Mouse (Mus musculus) lung, adult 18-20 months (tissue): ENCODE data around the gene Mthfd2.
"Not testable (repeated sequence)": the region's sequence is repeated elsewhere in the genome, so short reads cannot be mapped to it uniquely, and the experiment has no call there.

Experiments
- DNase-seq, 2 experiments: peaks; one replicate each; pipeline ENCODE4 v3.0.0; 2022; ENCODE audit warnings: mixed read lengths in 2 of 2

Gene Mthfd2

DNA sequence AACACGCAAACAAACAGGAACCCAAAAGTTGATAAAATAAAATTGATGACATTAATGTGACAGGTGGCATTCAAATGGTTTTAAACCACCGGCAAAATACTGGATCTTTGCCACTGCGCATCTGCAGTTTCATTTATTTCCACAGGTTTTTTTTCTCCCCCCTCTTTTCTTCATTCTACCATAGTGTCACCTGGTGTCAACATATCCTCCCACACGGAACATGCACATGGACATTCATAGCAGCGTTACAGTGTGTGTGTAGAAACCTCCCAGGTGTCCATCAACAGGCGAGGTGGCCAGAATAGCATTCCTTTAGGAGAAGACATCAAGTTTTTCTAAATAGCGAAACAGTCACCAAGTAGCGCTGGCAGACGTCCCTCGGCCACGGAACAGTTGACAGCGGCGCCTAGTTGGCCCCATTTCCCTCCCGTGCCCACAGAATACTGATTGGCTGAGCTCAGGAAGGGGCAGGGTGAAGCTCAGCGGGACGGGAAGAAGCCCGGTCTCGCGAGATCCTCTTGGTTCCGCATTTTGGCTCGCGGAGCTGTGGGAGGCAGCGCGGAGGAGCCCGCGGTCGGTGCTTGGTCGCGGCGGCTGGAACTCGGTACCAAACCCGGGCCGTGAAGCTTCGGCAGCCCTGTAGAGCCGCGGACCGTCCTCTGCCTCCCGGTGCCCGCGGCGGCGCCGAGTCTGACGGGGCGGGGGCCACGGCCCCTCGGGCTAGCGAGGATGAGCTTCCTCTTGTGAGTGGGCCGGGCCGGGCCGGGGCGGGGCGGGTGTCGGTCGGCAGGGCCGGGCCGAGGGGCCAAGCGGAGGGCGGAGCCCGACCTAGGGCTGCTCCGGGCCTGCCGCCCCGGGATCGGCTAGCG, at the start of gene Mthfd2, which contains the start of gene Mob1a:
Gene Mthfd2, minus strand, starts transcription at position 384 of the 869 bp plus-strand sequence.
Gene Mob1a, plus strand, starts transcription at position 492 of the 869 bp plus-strand sequence.
- DNase-seq: peak; percentile 96

DNA sequence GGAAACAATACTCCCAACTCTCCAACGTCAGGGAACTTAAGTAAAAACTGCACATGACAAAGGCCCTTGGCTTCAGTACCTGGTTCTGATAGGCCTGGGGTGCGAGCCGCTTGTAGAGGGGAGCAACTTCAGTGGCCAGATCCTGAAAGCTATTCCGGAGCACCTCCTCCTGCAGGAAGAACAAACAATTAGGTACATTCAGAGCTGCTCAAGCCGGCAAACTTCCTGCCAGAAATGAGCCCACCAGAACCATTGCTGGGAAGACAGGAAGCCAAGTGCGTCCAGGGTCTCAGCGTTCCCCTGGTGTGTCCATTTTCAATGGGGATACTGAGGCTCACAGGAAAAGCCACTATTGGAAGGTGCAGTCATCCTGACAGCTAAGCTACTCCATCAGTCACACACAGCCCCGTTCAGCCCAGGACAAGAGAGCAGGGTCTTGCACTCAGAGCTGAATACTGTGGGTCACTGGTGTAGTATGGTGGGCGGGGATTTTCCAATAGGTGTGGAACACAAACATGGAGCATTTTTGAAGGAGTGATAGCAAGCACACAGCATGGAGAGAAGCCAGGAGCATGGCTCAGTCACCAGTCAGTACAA, 48.1 kb upstream of the Mthfd2 start:
- DNase-seq: no peak

DNA sequence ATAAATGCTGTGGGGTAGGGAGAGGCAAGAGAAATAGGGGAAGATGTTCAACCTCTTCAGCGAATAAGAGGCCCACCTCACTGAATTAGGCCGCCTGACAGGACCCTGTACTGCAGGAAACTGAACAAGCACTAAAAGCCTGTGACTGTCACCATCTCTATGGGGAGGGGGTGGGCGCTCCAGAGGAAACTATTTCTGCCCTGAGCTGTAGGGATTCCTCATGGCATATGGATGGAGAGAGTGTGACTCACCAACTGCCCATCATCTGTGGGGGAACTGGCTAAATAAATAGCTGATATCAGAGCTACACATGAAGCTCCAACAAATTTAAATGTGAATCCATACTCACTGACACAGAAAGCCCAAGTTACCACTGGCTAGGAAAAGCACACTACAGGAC, 45.6 kb upstream of the Mthfd2 start:
- no peak for DNase-seq

DNA sequence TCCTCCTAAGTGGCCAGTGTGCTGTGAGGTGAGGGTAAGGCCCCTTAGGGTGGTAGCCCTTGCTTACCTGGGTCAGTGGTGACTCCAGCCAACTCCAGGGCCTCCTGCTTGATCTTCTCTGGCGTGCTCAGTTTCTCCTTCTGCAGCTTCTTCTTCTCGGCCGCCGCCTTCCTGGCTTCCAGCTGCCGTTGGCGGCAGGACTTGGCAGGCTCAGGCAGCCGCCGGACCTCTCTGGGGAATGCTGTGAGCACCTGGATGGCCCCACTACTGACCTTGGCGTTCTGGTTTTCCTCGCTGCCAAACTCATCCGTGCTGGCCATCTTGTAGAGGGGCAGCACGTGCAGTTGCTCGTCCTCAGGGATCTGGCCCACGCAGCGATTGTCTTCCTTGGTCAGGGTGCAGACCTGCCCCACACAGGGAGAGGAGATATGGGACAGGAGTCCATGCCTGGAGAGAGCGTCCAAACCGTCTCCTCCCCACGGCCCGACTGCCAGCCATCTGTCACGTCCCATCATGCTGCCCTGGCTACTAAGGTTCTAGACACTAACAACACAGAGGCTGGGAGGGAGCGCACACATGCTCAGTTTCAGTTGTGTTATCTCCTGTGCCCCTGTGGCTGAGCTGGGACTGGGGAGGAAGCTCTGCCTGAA, 44.7 kb upstream of the Mthfd2 start:
- no peak for DNase-seq

DNA sequence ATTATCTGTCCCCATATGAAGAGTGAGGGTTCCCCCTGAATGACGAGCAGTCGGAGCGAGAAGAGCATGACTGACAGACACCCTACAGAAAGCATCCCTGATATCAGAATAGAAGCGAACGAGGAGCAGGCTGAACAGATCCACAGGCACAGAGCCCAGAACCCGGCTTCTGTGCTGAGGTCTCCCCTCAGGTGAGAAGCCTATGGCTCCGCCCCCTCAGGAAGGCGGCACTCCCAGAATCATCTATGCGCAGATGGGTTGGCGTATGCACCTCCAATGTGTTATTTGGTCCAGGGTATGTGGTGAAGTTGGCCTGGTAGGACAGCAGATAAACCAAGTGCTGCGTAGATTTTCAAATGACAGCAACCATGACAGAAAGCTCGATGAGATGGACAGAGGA, 37.4 kb upstream of the Mthfd2 start:
- no peak for DNase-seq

DNA sequence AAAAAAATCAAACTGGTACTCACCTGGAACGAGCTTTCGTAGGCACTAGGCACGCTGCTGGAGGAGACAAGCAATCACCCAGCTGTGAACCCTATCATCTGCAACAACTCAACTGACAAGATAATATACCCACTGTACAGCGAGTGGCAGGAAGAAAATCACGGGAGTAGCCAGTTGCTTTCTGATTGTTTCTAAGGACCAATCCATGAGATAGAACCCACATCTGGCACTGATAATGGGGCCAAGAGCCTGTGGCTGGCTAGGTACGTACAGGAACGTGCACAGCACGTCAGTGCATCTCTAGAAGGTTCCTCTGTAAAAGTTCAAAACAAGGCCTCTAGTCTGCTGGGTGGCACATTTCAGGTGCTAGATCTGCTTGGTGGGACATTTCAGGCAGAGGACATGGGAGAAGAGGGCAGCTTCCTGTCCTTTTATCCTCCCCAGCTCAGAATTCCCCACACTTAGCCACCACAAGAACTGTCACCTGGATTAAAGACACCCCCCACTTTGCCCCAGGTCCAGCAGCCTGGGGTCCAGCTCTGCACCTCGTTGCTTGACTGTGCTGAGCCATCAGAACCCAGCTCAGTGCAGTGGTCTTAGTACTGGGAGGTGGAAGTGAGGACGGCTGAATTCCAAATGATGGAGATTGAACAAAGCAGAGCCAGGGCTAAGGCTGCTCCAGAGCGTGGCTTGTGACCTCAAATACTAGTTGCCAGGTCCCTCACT, 36.0 kb upstream of the Mthfd2 start:
- no peak for DNase-seq

DNA sequence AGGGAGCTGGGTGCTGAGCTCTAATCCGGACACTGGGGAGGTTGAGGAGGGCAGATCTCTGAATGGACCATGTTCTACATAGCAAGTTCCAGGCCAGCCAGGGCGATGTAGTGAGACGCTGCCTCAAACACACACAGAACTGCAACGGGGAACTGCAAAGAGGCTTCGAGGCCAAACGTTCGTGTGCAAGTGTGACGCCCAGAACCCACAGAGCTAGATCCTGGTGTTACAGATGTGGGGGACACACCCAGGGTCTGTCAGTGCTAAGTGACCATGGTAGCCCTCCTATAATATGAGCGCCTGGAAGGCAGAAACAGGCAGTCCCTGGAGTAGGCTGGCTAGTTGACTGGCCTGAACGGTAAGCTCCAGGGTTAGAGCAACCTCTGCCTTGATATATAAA, 31.7 kb upstream of the Mthfd2 start:
- DNase-seq: no peak

DNA sequence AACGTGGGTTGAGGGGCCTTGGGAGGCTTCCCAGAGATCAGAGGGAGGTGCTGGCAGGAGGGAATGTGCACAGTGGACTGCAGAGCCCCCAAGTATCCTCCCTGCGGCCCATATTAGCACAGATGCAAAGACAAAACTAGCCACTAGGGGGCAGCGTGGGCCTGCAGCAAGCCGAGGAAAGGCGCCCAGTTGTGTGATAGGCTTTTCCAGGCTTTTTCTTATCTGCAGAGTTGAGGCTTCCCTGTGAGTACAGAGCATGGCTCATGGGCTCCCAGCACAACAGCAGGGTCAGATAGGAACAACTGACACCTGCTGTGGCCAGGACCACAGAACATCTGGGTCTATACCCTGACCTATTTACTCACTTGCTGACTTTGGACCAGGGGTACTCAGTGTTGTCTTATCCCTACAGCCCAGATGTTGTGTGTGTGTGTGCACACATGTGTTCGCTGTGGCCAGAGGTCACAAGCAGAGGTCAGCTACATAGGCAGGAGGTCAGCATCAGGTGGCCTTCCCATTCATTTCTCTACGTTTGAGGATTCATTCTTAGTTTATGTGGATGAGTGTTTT, 30.9 kb upstream of the Mthfd2 start:
- peak; percentile 71 to 78 for DNase-seq

DNA sequence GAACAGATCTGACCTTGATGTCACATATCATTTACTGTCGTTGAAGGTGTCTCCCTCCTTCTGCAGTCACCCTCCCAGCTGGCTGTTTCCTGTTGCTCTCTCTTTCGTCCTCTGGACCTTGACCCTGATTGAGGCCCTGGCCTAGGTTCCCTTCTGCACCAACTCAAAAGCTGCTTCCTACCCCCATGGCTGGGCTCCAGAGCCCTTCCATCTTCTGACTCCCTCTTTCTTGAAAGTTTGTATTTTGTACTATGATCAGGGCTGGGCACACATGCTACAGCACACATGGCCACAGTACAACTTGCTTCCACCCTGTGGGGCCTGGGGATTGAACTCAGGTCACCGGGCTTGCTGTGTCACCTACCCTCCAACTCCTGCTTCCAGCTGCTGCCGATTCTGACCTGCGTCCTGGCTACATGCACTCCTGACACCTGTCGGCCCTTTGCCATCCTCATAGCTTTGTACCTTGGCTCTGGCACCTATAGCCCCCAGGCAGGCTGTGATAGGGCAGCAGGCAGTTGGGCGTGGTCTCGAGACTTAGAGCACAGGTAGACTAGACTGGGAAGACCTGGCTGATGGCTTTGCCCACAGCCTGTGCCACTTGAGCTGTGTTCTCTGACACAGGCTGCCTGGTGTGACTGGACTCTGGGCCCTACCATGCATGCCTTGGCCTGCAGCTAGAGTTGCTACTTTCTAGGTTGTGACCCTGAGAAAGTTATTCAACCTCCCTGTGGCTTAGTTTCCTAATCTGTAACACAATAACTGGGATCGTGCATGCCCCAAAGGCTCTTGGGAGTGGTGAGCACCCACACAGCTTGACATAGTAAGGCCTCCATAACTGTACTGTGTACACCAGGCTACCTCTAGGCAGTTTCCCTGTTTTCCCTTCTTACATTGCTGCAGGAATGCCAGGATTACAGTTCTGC, 29.4 kb upstream of the Mthfd2 start:
- DNase-seq: no peak

DNA sequence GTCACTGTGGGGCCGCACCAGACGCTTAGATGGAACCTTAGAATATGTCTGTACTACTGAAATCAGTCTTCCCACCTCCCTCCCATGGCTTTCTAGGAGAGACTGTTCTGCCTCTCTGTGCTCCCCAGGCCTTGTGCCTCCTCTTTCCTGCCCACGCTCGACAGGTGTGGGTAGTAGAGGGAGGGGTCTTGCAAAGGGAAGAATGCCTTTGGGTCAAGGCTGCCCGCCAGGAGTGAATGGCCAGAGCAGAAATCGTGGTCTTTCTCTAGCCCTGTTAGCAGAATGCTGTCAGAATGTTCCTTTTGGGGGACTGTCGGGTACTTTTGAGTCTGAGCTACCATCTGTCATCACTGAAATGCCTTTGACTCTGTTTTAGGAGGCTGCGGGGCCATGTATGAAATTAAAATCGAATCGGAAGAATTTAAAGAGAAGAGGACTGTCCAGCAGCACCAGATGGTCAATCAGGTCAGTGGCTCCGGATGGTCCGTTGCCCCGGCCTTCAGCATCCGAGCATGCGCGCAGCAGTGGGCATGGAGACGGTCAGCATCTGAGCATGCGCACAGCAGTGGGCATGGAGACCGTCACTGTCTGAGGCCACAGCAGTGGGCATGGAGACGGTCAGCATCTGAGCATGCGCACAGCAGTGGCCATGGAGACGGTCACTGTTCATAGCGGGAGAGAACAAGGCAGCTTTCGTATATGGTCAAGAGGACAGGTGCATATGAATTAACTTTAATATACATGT, 27.1 kb upstream of the Mthfd2 start:
- DNase-seq: no peak

DNA sequence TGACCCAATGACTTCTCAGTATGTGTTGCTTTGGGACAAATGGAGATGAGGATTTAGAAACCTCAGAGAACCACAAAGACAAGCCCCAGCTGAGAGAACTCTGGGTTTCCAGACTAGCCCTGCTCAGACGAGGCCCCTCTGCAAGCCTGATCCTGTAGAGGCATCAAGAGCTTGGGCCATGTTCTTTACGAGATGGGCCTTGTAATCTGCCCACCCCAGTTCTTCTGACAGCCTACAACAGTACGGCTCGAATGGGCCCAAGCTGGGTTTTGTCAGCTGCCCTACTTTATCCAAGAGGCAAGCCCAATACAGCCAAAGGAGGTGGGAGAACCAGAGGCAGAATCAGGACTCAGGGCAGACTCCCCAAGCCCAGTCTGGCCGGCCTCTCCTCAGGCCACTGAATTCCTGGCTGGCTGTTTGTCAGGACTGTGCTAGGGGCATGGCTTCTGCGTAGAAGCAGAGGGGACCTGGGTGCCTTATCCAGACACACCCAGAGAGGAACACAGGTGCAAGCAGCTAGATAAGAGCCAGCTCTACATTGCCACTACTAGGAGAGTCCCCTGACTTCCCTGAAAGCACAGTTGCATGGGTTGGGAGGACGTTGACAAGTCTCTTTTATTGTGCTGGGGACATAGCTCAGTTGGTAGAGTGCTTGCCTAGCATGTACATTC, 25.9 kb upstream of the Mthfd2 start:
- DNase-seq: no peak

DNA sequence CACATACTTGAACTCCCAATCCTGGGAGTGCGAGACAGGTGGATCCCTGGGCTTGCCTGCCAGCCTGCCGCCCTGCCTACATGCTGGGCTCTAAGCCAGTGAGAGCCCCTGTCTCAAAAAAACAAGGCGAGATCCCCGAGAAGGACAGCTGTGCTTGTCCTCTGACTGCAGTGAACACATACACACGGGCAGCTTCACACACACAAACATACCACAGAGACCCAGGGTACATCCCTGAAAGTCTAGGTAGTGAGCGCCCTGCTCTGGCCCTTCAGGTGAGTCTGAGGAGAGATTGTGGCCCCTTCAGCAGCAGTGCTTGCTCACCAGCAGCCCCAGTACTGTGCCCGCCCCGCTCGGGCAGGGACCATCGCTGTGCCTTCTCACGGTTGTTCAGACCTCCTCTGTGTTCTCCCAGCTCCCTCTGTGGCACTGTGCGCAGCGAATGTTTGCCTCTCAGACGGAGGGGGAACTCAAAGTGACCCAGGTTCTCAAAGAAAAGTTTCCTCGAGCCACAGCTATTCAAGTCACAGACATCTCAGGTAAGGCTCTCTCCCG, 25.2 kb upstream of the Mthfd2 start:
- DNase-seq: no peak

DNA sequence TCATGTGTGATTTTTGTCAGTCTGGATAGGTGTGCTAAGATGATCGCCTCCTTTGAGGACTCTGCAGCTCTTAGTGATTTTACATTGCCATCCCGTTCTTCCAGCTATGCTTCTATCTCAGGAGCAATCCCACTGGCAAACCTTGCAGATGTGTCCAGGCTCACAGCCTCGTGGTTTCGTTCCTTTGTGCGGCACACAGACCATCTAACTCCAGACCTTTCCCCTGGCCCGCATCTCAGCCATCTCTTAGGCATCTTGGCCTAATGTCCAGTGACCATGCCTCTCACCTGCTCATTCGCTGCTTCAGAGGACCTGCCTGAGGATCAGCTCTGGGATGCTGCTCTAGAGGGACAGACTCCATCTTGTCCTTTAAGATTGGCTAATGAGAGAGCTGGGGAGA, 24.5 kb upstream of the Mthfd2 start:
- DNase-seq: no peak

DNA sequence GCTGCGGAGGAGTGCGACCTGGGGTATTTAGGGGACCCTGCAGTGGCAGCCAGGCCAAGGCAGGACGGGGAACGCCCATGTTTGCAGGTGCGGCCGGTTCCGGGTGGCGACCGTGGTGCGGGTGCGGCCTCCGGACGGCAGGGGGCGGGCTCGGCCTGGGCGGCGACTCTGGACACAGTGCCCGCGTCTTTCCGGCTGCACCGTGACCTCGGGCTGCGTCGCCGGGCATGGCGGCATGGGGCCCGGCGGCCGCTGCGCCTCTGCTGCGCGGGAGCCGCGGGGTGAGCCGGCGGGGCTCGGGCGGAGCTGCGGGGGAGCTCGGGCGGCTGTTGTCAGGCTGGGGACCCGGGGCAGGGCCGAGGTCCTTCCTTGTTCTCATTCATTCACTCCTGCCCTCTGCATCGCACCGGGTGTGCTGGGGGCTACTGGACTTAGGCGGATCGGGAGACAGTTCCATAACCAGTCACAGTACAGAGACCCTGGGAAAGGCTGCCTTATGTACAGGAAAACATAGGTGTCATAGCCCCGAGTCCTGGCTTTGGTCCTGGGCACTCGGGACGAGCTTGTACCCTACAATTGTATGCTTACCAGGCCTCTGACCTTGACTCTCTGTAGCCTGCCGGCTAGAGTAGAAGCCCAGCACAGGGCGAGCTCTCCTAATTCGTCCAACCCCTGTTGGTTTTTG, 23.7 kb upstream of the Mthfd2 start:
- DNase-seq: peak; percentile 88 to 91

DNA sequence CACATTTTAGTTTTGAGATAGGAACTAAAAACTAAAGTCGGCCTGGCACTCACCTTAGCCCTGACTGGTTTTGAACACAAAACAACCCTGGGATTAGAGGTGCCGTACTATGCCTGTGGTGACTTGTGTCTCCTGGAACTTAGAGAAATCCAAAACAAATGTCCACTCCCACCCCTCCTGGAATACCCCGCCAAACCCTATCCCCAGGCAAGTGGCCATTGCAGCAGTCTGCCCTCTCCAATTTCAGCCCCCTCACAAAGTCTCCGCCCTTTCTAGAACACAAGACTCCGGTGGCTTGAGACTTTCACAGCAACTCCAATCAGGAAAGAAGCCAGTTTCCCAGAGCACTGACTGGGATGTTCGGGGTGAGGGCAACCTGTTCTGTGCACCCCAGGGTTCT, 23.2 kb upstream of the Mthfd2 start, which contains the start of gene Bola3:
Gene Bola3, plus strand, starts transcription at position 275 of the 400 bp plus-strand sequence.
- DNase-seq: no peak

DNA sequence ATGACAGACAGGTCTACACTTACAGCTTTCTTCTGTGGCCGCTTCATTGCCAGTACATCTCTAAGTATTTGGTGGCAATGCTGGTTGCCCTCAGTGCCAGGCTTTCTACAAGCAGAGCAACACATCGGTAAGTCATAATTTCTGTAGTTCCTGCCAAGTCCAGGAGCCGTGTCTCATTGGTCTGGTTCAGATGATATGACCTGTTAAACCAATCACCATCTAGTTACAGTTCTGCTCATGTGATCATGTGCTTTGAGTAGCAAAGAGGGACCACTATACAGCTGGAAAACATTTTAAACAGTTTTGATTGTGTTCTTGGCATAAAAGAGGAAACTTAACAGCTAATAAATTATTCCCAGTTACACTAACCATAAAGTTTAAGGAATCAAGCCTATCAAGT, 22.2 kb upstream of the Mthfd2 start:
- no peak for DNase-seq

DNA sequence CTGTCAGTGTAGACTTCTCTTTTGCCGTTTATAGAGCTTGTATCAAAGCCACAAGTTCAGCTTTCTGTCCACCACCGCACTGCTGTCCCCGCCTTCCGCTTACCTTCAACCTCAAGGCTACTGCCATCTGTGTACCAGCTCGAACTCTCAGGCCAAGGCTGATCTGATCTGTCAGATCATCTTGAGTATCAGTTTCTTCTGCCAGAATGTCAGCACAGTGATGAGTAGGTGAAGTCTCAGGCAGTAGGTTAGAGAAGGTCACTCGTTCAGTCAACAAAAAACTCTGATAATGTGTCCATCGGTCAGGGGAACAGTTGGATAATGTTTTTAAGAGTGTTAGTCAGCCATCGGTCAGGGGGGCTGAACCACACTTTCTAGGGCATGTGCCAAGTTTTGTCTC, 19.6 kb upstream of the Mthfd2 start:
- DNase-seq: not testable (repeated sequence)

DNA sequence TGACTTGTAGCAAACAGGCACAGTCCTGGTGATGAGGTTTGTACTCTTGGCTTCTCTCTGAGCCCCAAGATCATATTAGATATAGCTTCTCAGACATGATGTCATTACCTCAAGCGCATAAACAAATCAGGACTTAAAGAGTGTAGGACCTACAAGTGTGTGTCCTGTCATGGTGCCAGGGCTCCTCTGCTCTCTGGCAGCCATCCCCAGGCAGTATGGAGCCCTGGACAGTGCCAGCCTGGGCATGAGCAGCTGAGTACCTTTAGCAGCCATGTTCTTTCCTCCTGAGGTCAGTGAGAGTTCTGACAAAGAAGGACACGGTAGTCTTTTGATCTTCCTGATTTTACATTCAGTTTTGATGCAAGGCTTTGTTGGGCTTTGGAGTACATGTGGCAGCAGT, 17.2 kb upstream of the Mthfd2 start:
- DNase-seq: no peak

DNA sequence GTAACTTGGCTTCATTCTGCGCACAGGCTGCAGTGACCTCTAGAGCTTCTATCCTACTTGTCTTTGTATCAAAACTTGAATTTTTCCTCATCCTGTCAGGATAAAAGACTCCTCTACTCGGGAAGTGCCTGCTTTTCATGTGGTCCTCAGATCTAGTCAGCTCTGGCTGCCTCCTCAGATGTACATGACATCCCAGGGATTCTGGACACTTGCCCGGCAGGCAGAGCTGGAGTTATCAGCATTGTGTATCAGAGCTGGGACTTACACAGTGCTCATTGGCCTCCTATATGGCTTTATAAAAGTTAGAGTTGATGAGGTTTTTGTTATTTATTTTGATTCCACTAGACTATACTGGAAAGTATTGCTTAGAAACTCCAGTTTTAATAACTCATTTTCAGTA, 15.7 kb upstream of the Mthfd2 start:
- DNase-seq: no peak
